Mouse (Mus musculus): ENCODE data around the gene G3bp2.

DNA sequence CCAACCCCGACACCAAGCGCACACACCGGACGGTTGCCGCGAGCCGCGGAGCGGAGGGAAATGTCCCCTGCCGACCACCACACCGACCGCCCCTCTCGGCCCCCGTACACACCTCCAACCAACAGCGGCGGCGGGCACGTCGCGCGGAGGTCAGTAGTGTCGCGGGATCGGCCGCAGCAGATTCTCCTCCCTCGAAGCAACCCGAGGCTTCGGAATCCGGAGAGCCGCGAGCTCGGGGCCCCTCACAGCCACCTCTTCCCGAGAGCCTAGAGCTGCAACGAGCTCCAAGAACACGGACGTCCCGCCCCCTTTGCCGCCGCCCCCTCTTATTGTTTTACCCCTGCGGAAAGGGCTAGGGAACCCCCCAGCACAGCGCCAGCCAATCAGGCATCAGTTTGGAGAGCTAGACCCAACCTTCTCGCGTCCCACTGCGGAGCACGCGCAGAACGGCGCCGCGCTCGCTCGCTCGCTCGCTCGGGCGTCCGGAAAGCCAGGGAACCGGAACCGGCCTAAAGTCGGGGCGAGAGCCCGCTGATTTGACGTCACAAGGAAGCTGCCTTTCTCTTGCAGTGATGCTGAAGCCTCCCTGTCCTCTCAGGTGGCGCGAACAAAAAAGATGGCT, at the start of gene G3bp2:
- TF ChIP-seq CTCF (IDR thresholded peaks at IDR 0.05; ENCODE audit: borderline replicate concordance, insufficient read depth, low read depth, low read length) (no peak), POLR2A (IDR thresholded peaks at IDR 0.05; ENCODE audit: borderline replicate concordance, insufficient read depth, low read length) (peak; percentile 78)
